Mouse (Mus musculus): Measurements from ENCODE around the gene Sema4b.

Sema4b gene

GRCm38 (mm10) chr7:80186531-80187296 is at the start of gene Sema4b:
Sema4b (plus strand) TSS chr7:80186841.
- peak; percentile 85 to 87 for DNase-seq

DNA sequence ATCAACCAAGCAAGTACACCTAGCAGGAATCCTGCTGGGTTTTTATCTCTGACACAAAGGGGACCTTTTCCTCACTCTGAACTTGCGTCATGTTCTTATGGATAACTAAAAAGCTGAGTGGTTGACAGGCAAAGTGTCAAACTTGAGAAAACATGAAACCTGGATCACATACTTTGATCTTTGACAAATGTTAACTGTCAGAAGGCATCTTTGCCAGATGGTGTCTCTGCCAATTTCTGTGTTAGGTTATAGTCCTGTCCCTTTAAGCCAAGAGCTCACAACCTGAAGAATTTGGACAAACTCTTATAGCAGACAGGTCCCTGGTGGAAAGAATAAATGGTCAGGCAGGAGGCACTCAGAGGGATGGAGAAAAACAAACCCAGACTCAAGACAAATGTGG is 48.3 kb upstream of the Sema4b start:
- no peak for DNase-seq

- peak; percentile 85 to 87 for DNase-seq
Measured at GRCm38 (mm10) chr7:80140815-80141214, 45.8 kb upstream of the Sema4b start.

DNA sequence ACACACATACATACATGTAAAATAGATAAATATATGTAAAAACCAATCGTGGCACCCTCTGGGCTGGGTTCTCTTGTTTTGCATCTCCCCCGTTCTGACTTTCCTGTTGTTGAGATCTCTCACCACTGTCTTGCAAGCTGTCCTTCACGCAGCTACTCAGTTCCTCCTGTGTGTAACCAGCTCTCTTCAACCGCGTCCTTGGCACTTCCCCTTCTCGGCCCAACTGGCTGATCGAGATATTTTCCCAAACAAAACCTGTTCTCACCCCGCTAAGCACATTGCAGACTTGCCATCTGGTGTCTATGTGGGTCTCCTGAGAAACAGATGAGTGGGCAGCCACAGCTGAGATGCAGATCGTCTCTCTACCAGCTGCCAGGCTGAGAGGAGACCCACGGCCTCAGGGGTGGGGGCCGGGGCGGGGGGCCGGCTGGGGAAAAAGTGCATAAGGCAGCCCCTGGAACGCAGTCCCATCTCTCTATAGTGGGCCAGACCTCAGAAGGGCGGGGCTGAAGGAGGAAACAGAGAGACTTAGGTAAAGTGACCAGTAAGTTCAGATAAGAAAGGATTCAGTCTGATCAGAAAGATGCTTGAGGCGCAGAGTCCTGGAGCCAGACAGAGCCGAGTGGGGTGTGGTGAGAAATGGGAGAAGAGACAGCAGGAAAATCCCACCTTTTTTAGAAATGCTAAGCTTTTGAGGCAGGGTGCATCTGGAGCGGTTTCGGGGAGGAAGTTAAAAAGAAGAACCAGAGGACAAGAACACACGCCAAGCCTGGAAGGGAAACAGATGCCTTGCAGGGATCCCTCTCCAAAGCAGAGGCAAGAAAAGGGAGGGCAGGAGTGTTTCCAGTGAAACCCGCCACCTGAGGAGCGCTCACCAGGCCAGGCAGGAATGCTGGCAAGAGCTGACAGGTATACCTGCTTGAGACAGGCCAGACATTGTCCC is 43.0 kb upstream of the Sema4b start:
- DNase-seq: peak; percentile 83 to 88

- no peak for DNase-seq
Measured at GRCm38 (mm10) chr7:80144695-80145094, 41.9 kb upstream of the Sema4b start.

DNA sequence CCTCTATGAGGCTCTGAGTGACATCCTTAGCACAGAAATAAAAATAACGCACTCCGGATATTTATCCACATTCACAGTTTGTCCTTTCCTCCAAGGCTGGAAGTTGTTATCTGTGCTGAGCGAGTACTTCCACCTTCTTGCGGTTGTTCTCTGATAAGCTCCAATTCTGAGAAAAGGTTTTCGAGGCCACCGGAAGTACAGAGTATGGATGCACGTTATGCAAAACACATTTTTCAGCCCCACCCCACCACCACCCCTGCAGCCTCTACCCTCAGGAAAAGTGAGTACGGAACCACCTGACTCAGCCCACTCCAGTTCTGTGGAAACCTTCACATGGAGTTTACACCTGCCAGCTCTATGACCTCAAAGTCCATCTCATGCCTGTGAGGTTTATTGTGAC is 40.6 kb upstream of the Sema4b start:
- peak; percentile 65 to 72 for DNase-seq

- no peak for DNase-seq
Measured at GRCm38 (mm10) chr7:80149356-80149755, 37.3 kb upstream of the Sema4b start.

GRCm38 (mm10) chr7:80152152-80152551 is 34.5 kb upstream of the Sema4b start:
- DNase-seq: peak; percentile 48 to 50

- no peak for DNase-seq
Measured at GRCm38 (mm10) chr7:80152756-80153155, 33.9 kb upstream of the Sema4b start.

- DNase-seq: peak in 1 of 2 experiments; percentile 47
Measured at GRCm38 (mm10) chr7:80154689-80155088, 32.0 kb upstream of the Sema4b start.

GRCm38 (mm10) chr7:80156711-80157227 is 29.9 kb upstream of the Sema4b start:
- peak; percentile 70 to 72 for DNase-seq

- DNase-seq: no peak
Measured at GRCm38 (mm10) chr7:80158496-80159268, 28.0 kb upstream of the Sema4b start.

GRCm38 (mm10) chr7:80160293-80160944 is 26.2 kb upstream of the Sema4b start:
- no peak for DNase-seq

- peak in 1 of 2 experiments; percentile 49 for DNase-seq
Measured at GRCm38 (mm10) chr7:80160945-80161306, 25.7 kb upstream of the Sema4b start.

GRCm38 (mm10) chr7:80165432-80165831 is 21.2 kb upstream of the Sema4b start:
- no peak for DNase-seq

DNA sequence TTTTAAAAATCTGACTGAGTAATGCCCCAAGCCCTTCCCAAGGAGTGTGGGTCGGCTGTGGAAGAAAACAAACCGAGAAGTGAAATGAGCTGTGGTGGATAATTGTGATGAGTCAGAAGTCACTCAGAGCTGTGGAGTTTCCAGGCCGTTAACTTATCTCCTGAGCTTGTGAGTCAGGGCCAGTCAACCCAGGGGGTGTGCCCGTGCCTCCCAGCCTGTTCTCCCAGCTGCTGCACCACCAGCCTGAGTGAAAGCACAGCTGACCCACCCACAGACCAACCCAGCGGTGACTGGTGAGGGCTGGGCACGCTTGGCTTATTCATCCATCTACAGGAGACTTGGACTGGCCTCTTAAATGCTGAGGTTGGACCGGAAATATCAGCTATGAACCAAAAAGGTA is 19.9 kb upstream of the Sema4b start:
- no peak for DNase-seq

- DNase-seq: no peak
Measured at GRCm38 (mm10) chr7:80169847-80170246, 16.8 kb upstream of the Sema4b start.

- no peak for DNase-seq
Measured at GRCm38 (mm10) chr7:80171345-80171744, 15.3 kb upstream of the Sema4b start.

DNA sequence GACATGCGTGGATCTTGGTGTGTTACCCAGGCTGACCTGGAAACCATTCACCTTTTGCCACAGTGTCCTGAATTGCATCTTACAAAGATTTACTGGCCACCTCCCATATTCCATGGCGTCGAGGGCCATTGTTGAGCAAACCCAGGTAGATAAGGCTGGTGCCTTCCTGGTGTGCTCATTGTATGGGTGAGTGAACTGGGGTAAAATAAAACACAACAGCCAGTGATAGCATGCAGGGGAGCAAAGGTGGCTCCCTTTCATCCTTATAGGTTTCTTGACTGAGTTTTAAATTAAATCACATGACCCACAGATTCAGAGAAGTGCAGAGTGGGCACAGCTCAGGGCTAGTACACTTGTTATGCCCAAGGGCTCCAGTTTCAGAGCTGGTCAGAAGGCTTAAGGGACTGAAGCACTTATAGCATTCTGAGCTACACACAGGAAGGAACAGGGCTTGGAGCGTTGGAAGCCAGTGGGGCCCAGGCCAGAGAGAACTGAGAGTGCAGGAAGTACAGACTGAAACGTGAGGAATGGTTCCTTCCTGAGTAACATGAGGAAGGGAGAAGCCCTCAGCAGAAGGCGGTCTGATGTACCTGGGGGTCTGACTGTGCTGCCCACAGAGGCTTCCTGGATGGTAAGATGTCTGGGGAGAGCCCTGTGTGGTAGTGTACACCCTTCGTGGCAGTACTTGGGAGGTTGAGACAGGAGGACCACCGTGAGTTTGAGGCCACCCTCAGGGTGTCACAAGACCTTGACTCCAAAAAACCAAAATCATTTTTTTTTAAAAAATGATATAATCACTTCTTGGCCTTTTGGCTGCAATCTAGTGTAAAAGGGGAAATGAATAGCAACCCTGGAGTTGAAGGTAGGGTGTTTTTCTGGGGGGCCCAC is 14.3 kb upstream of the Sema4b start:
- DNase-seq: no peak

- DNase-seq: no peak
Measured at GRCm38 (mm10) chr7:80176159-80176558, 10.5 kb upstream of the Sema4b start.

GRCm38 (mm10) chr7:80177438-80177837 is 9.2 kb upstream of the Sema4b start:
- DNase-seq: no peak
